Mouse (Mus musculus) heart, adult 2 months (tissue): ENCODE data around the gene Dpy19l2. TPM values are rescaled to one million over a fixed set of nuclear protein-coding genes. Genes with fewer than 3 reads are reported as not detected.
"Not testable (repeated sequence)": the region's sequence is repeated elsewhere in the genome, so short reads cannot be mapped to it uniquely, and the experiment has no call there.

Source experiments
- DNase-seq, 2 experiments: peaks; one replicate each; pipeline ENCODE4 v3.0.0; 2021
- H3K27ac ChIP-seq: fragments of 200-600 bp; 2 replicates; pipeline ENCODE4 v1.8.1; 2022
- H3K27me3 ChIP-seq: fragments of 200-500 bp; 2 replicates; pipeline ENCODE4 v1.6.1; 2012; ENCODE audit warnings: mild to moderate bottlenecking, low read length, inconsistent platforms, mixed read lengths; ENCODE audit not compliant: control insufficient read depth, insufficient read depth
- H3K36me3 ChIP-seq: fragments of 200-500 bp; 2 replicates; pipeline ENCODE4 v1.6.1; 2012; ENCODE audit warnings: low read length, inconsistent platforms; ENCODE audit not compliant: control insufficient read depth, insufficient read depth
- H3K4me1 ChIP-seq: fragments of 200-500 bp; 2 replicates; pipeline ENCODE4 v1.6.1; 2011; ENCODE audit warnings: low read length; ENCODE audit not compliant: control insufficient read depth, insufficient read depth
- H3K4me3 ChIP-seq: fragments of 200-600 bp; 2 replicates; pipeline ENCODE4 v1.8.1; 2022
- H3K79me2 ChIP-seq: fragments of 200-500 bp; replicated peaks from 2 replicates; pipeline ENCODE4 v1.6.1; 2012; ENCODE audit warnings: mild to moderate bottlenecking, inconsistent platforms, low read length, moderate library complexity, mixed read lengths; ENCODE audit not compliant: control insufficient read depth, insufficient read depth
- H3K9ac ChIP-seq: fragments of 200-500 bp; 2 replicates; pipeline ENCODE4 v1.6.1; 2012; ENCODE audit warnings: low read depth, mild to moderate bottlenecking, control low read depth, inconsistent platforms, low read length, mixed read lengths
- CTCF ChIP-seq: fragments of 200-600 bp; IDR thresholded peaks from 2 replicates; pipeline ENCODE4 v1.8.1; 2022; ENCODE audit warnings: antibody characterized with exemption, mild to moderate bottlenecking, moderate library complexity
- EP300 ChIP-seq: fragments of 200-500 bp; IDR thresholded peaks from 2 replicates; pipeline ENCODE4 v1.6.1; 2011; ENCODE audit warnings: low read depth, low read length, control low read depth; ENCODE audit not compliant: insufficient read depth
- POLR2A ChIP-seq: fragments of 200-500 bp; IDR thresholded peaks from 2 replicates; pipeline ENCODE4 v1.6.1; 2011; ENCODE audit warnings: mild to moderate bottlenecking, low read depth, low read length, control low read depth; ENCODE audit not compliant: insufficient read depth
- WGBS: fragments of 180-500 bp; shearing (Covaris S2); methylation state at CpG from one replicate; pipeline ENCODE4 v1.1.7; 2018; 5-methylcytosine and 5-hydroxymethylcytosine counted together
- intact Hi-C: fragments of 180-260 bp; cut with DNase I; formaldehyde crosslinking; loops from one replicate; pipeline ENCODE4 v1.15.1; 2025
- long read RNA-seq: library from polyadenylated mRNA; stranded (forward); transcript quantifications from one replicate; pipeline ENCODE4 v2.0.0, GENCODE M21; 2021
- polyA plus RNA-seq: library from polyadenylated mRNA; depleted of rRNA; stranded (reverse); fragments of >200 nt; gene quantifications from 2 replicates; pipeline ENCODE4 v1.2.3, GENCODE M21; 2012; rRNA removed
- total RNA-seq, 2 experiments: library from RNA; stranded (reverse); gene quantifications; 2 replicates each; pipeline ENCODE4 v1.2.3; 2021

Gene Dpy19l2
- total RNA-seq (not detected), polyA plus RNA-seq (0.02 TPM in 1 of 2 replicates, not detected in the other)
- long read RNA-seq, result 0 reads

- Histone ChIP-seq H3K27ac (no peak within 1 kb of the TSS), H3K4me3 (peak within 1 kb of the TSS; percentile 43), H3K36me3 (no peaks in the 10 kb centered on the region), H3K4me1 (no peaks in the 10 kb centered on the region), H3K79me2 (no peaks in the 10 kb centered on the region), H3K9ac (0 out of 2 replicates have a peak within 1 kb of the TSS, but pooled peaks have one; percentile 16), H3K27me3 (no peaks in the 10 kb centered on the region)
- peak; percentile 10 to 30 for DNase-seq
- TF ChIP-seq CTCF (no peak), POLR2A (no peak), EP300 (no peak)
- 2% methylated on average over 45 of the region's 45 CpGs for WGBS
- intact Hi-C loops, result loop anchor here (5.0 kb wide), 1 partner anchor 331 kb away; no protein-coding TSS in a partner anchor
Observed at GRCm38 (mm10) chr9:24695700-24696404, at the start of gene Dpy19l2. TSS of gene Dpy19l2 (minus strand) at chr9:24696293.

- no peak overlapping the region for H3K27ac ChIP-seq
- H3K27me3 ChIP-seq, result no peaks in the 10 kb centered on the region
- no peak overlapping the region for H3K9ac ChIP-seq
- TF ChIP-seq POLR2A, result no peak
- TF ChIP-seq CTCF, result no peak
- TF ChIP-seq EP300, result no peak
- intact Hi-C loops, result no loop called here
- H3K36me3 ChIP-seq, result peaks cover 52% of the 10 kb centered on the region
- H3K4me3 ChIP-seq, result no peak overlapping the region
- peaks cover 3% of the 10 kb centered on the region; the same call in 1 of the 2 replicates for H3K79me2 ChIP-seq
- peaks cover 4% of the 10 kb centered on the region for H3K4me1 ChIP-seq
- WGBS, result 83% methylated on average over 5 of the region's 5 CpGs
- no peak for DNase-seq
Observed at GRCm38 (mm10) chr9:24744958-24745357, 48.9 kb upstream of the Dpy19l2 start.

GRCm38 (mm10) chr9:24701246-24701645, 5.2 kb upstream of the Dpy19l2 start:
- no peak overlapping the region for H3K27ac ChIP-seq
- TF ChIP-seq CTCF (peak; percentile 74), EP300 (no peak)
- no peaks in the 10 kb centered on the region for H3K36me3 ChIP-seq
- H3K27me3 ChIP-seq, result no peaks in the 10 kb centered on the region
- H3K4me1 ChIP-seq, result no peaks in the 10 kb centered on the region
- no peak overlapping the region for H3K9ac ChIP-seq
- H3K79me2 ChIP-seq, result no peaks in the 10 kb centered on the region
- intact Hi-C loops, result loop anchor here (1.0 to 10.0 kb wide), 3 partner anchors 244 to 403 kb away; no protein-coding TSS in a partner anchor
- DNase-seq, result no peak
- no peak overlapping the region for H3K4me3 ChIP-seq

GRCm38 (mm10) chr9:24696405-24696778, 299 bp upstream of the Dpy19l2 start:
- intact Hi-C loops, result loop anchor here (5.0 kb wide), 1 partner anchor 331 kb away; no protein-coding TSS in a partner anchor
- no peaks in the 10 kb centered on the region for H3K27me3 ChIP-seq
- no peaks in the 10 kb centered on the region for H3K36me3 ChIP-seq
- no peak overlapping the region for H3K9ac ChIP-seq
- no peak overlapping the region for H3K27ac ChIP-seq
- H3K4me1 ChIP-seq, result no peaks in the 10 kb centered on the region
- no peaks in the 10 kb centered on the region for H3K79me2 ChIP-seq
- no peak for TF ChIP-seq POLR2A
- no peak for TF ChIP-seq EP300
- no peak for TF ChIP-seq CTCF
- no peak overlapping the region; the same call in 1 of the 2 replicates for H3K4me3 ChIP-seq
- WGBS, result 28% methylated on average over 9 of the region's 9 CpGs
- no peak for DNase-seq

GRCm38 (mm10) chr9:24637341-24637740, 58.8 kb downstream of the Dpy19l2 start:
- H3K9ac ChIP-seq, H3K4me1 ChIP-seq, H3K36me3 ChIP-seq, H3K27ac ChIP-seq, H3K27me3 ChIP-seq, H3K4me3 ChIP-seq, intact Hi-C loops, H3K79me2 ChIP-seq: not testable (repeated sequence)
- DNase-seq, result peak in 1 of 2 experiments; percentile 3
- WGBS, result 29% methylated on average over 2 of the region's 2 CpGs

GRCm38 (mm10) chr9:24624896-24625295, 71.2 kb downstream of the Dpy19l2 start, which contains the start of gene Cypt4:
TSS of gene Cypt4 (plus strand) at chr9:24625196.
- Histone ChIP-seq H3K4me1 (no peaks in the 10 kb centered on the region), H3K27me3 (no peaks in the 10 kb centered on the region), H3K36me3 (no peaks in the 10 kb centered on the region), H3K4me3 (no peak within 1 kb of the TSS), H3K79me2 (no peaks in the 10 kb centered on the region), H3K9ac (no peak within 1 kb of the TSS), H3K27ac (no peak within 1 kb of the TSS)
- intact Hi-C loops, result no loop called here
- 89% methylated on average over 5 of the region's 5 CpGs for WGBS
- no peak for TF ChIP-seq EP300
- TF ChIP-seq CTCF, result no peak
- TF ChIP-seq POLR2A, result no peak
- DNase-seq, result no peak
